Mouse (Mus musculus) granulocyte monocyte progenitor cell, adult 5-6 weeks (primary cell): ENCODE results near the gene Aqp8. TPM values are rescaled to one million over a fixed set of nuclear protein-coding genes. Genes with fewer than 3 reads are reported as not detected.

Source experiments
- ATAC-seq: replicated peaks from 2 replicates; pipeline ENCODE4 v1.8.0; 2016; ENCODE audit warnings: mild to moderate bottlenecking, moderate TSS enrichment, inconsistent platforms; ENCODE audit not compliant: poor library complexity, severe bottlenecking
- total RNA-seq, 2 experiments: library from RNA; stranded (forward) in 1 of 2; stranded (reverse) in 1 of 2; fragments of 200-712, 200-1000 nt in 1 of 2; fragments of >200 nt in 1 of 2; fragmentation: Nextera tagmentation in 1 of 2; gene quantifications; 2 replicates each; pipeline ENCODE4 v1.2.3; 2014 to 2017

Gene Aqp8
- total RNA-seq (2014; fragmentation: Nextera tagmentation), result not detected in 2 replicates
- not detected in 2 replicates for total RNA-seq (2017)

GRCm38 (mm10) chr7:123462070-123462501 lies at the start of gene Aqp8:
Gene Aqp8 (plus strand): TSS chr7:123462291.
- no peak for ATAC-seq

- ATAC-seq, result no peak
Measured at GRCm38 (mm10) chr7:123416803-123417202, 45.3 kb upstream of the Aqp8 start.

- ATAC-seq, result no peak
Measured at GRCm38 (mm10) chr7:123417661-123418060, 44.4 kb upstream of the Aqp8 start.

GRCm38 (mm10) chr7:123419984-123420383 lies 42.1 kb upstream of the Aqp8 start:
- ATAC-seq, result no peak

- ATAC-seq, result no peak
Measured at GRCm38 (mm10) chr7:123421958-123422357, 40.1 kb upstream of the Aqp8 start.

- ATAC-seq, result no peak
Measured at GRCm38 (mm10) chr7:123424281-123424680, 37.8 kb upstream of the Aqp8 start.

- ATAC-seq, result no peak
Measured at GRCm38 (mm10) chr7:123425134-123425757, 36.8 kb upstream of the Aqp8 start.

GRCm38 (mm10) chr7:123429624-123430410 lies 32.3 kb upstream of the Aqp8 start:
- peak; percentile 98 for ATAC-seq

- ATAC-seq, result peak; percentile 21
Measured at GRCm38 (mm10) chr7:123430411-123430705, 31.7 kb upstream of the Aqp8 start.

- no peak for ATAC-seq
Measured at GRCm38 (mm10) chr7:123431206-123431605, 30.9 kb upstream of the Aqp8 start.

GRCm38 (mm10) chr7:123442079-123442478 lies 20.0 kb upstream of the Aqp8 start:
- ATAC-seq, result no peak

GRCm38 (mm10) chr7:123448794-123449193 lies 13.3 kb upstream of the Aqp8 start:
- ATAC-seq, result no peak

GRCm38 (mm10) chr7:123449676-123450075 lies 12.4 kb upstream of the Aqp8 start:
- no peak for ATAC-seq

GRCm38 (mm10) chr7:123450515-123450914 lies 11.6 kb upstream of the Aqp8 start:
- ATAC-seq, result no peak

- no peak for ATAC-seq
Measured at GRCm38 (mm10) chr7:123452551-123452950, 9.5 kb upstream of the Aqp8 start.

GRCm38 (mm10) chr7:123453066-123453465 lies 9.0 kb upstream of the Aqp8 start:
- ATAC-seq, result no peak

GRCm38 (mm10) chr7:123455088-123455487 lies 7.0 kb upstream of the Aqp8 start:
- peak; percentile 42; the same call in 1 of the 2 replicates for ATAC-seq

GRCm38 (mm10) chr7:123458309-123458708 lies 3.8 kb upstream of the Aqp8 start:
- no peak for ATAC-seq

GRCm38 (mm10) chr7:123459247-123459646 lies 2.8 kb upstream of the Aqp8 start:
- no peak for ATAC-seq

- no peak for ATAC-seq
Measured at GRCm38 (mm10) chr7:123461316-123461715, 775 bp upstream of the Aqp8 start.

- ATAC-seq, result no peak
Measured at GRCm38 (mm10) chr7:123463569-123463968, 1.5 kb downstream of the Aqp8 start.
